ENCODE assay signal across 16 mouse cellular contexts in the genomic region with DNA sequence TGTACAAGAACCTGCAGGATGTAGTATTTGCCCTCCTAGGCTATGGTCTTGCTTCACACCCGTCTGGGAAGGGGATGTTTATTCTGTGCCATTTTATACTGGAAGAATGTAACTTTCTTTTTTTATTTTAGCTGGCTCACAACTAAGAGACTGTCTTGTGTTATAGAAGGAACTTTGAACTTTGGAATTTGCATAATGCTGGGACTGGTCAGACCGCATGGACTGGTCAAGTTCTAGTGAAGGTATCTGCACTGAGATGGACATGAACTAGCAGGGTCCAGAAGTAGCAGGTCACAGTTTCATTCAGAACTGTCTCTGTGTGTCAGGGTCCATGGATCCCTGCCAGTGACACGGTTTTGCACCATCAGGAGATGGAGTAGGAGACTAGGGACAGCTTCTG. TPM values are rescaled to one million over a fixed set of nuclear protein-coding genes. Genes with fewer than 3 reads are reported as not detected.
"Had no signal": no experiment of that assay in that cellular context is flagged by ENCODE, and none has a peak within 500 bp of the region (broad histone marks: within the 10 kb centered on the region; RNA-seq: fewer than 3 reads in every experiment).

No protein-coding gene starts in this region.

- H3K27ac ChIP-seq: layer of hippocampus, adult 2 months; limb, embryonic 10.5 days; liver, embryonic 14.5 days; midbrain, embryonic 13.5 days had no signal

- H3K4me1 ChIP-seq: limb, embryonic 10.5 days; midbrain, embryonic 13.5 days had no signal

- H3K9me3 ChIP-seq: limb, embryonic 10.5 days; midbrain, embryonic 13.5 days had no signal

- H3K4me3 ChIP-seq: layer of hippocampus, adult 2 months; limb, embryonic 10.5 days; midbrain, embryonic 13.5 days had no signal

- DNase-seq: kidney, postnatal 10 days; kidney, postnatal 4 days; lung, adult 2 months; lung, postnatal 36 days; right cerebral cortex, postnatal 14 days; thymus, adult 18-20 months; thymus, postnatal 14 days had no signal

- H3K4me2 ChIP-seq: midbrain, embryonic 13.5 days had no signal

- H3K27me3 ChIP-seq: midbrain, embryonic 13.5 days had no signal

- ATAC-seq: lung, postnatal 0 days; midbrain, embryonic 13.5 days had no signal

- H3K9ac ChIP-seq: liver, embryonic 14.5 days; midbrain, embryonic 13.5 days had no signal

RNA-seq across cellular contexts. Expression of a gene that starts 14.6 kb away (rescaled TPM):
- total RNA-seq: layer of hippocampus, adult 2 months; layer of hippocampus, postnatal 10 days; megakaryocyte progenitor cell, adult 5-6 weeks; midbrain, postnatal 0 days had no signal
- polyA plus RNA-seq: liver, embryonic 14.5 days; spleen, adult 2 months had no signal
